Mouse (Mus musculus) liver, embryonic 14.5 days (tissue): Measurements from ENCODE around the gene Oxct2b. TPM values are rescaled to one million over a fixed set of nuclear protein-coding genes. Genes with fewer than 3 reads are reported as not detected.
A peak's percentile ranks its signal among the peaks of the same experiment; 100 is the strongest.
"Not testable (repeated sequence)": the region's sequence is repeated elsewhere in the genome, so short reads cannot be mapped to it uniquely, and the experiment has no call there.

ENCODE experiments used
- ATAC-seq: fragments of 200-750 bp; cut with Nextera tagmentation; 2 replicates; pipeline ENCODE4 v1.8.0; 2017; ENCODE audit warnings: moderate number of reproducible peaks, mild to moderate bottlenecking, moderate library complexity; ENCODE audit not compliant: insufficient read depth
- DNase-seq, 3 experiments: peaks; one replicate each; pipeline ENCODE4 v3.0.0-alpha.2; 2012 to 2013; ENCODE audit warnings: low read depth in 3 of 3, low spot score in 3 of 3
- H3K27ac ChIP-seq: fragments of 300-500 bp; sonication (generic); 2 replicates; pipeline ENCODE4 v1.5.1; 2014; ENCODE audit warnings: moderate library complexity, mild to moderate bottlenecking, control low read depth, inconsistent platforms
- H3K27me3 ChIP-seq: fragments of 300-500 bp; sonication (generic); 2 replicates; pipeline ENCODE4 v1.6.1; 2014; ENCODE audit warnings: mild to moderate bottlenecking, low read length, moderate library complexity; ENCODE audit not compliant: control insufficient read depth, insufficient read depth
- H3K36me3 ChIP-seq: fragments of 300-500 bp; sonication (generic); replicated peaks from 2 replicates; pipeline ENCODE4 v1.6.1; 2014; ENCODE audit warnings: low read depth; ENCODE audit not compliant: control insufficient read depth, insufficient read depth
- H3K4me1 ChIP-seq, 2 experiments: fragments of 200-500 bp in 1 of 2; fragments of 300-500 bp in 1 of 2; sonication (generic) in 1 of 2; replicated peaks; 2 replicates each; pipeline ENCODE4 v1.6.1; 2012 to 2014; ENCODE audit warnings: antibody characterized with exemption in 1 of 2, inconsistent platforms in 1 of 2, low read length in 1 of 2; ENCODE audit not compliant: control insufficient read depth in 2 of 2, insufficient read depth in 2 of 2
- H3K4me2 ChIP-seq: fragments of 300-500 bp; sonication (generic); 2 replicates; pipeline ENCODE4 v1.6.1; 2014; ENCODE audit warnings: low read depth, mild to moderate bottlenecking, control low read depth, moderate library complexity
- H3K4me3 ChIP-seq, 2 experiments: fragments of 200-500 bp in 1 of 2; fragments of 300-500 bp in 1 of 2; sonication (generic) in 1 of 2; 2 replicates each; pipeline ENCODE4 v1.5.1; 2012 to 2014; ENCODE audit warnings: low read depth in 2 of 2, low read length in 2 of 2, mild to moderate bottlenecking in 2 of 2, control low read depth in 1 of 2, inconsistent platforms in 1 of 2, moderate library complexity in 1 of 2; ENCODE audit not compliant: insufficient read depth in 1 of 2
- H3K9ac ChIP-seq: fragments of 300-500 bp; sonication (generic); replicated peaks from 2 replicates; pipeline ENCODE4 v1.6.1; 2014; ENCODE audit warnings: mild to moderate bottlenecking, control low read depth, moderate library complexity
- H3K9me3 ChIP-seq: fragments of 300-500 bp; sonication (generic); 2 replicates; pipeline ENCODE4 v1.6.1; 2016; ENCODE audit warnings: low read length, mixed read lengths; ENCODE audit not compliant: control insufficient read depth
- CTCF ChIP-seq: IDR thresholded peaks from 2 replicates; pipeline ENCODE4 v1.5.1; 2016; ENCODE audit warnings: antibody characterized with exemption, low read depth, control low read depth
- EP300 ChIP-seq: IDR thresholded peaks from 2 replicates; pipeline ENCODE4 v1.6.1; 2016; ENCODE audit warnings: antibody characterized with exemption, low read depth
- WGBS: fragments of 180-500 bp; shearing (Covaris S2); extraction: QIAGEN DNeasy Blood & Tissue Kit; methylation state at CpG from one replicate; pipeline ENCODE4 v1.1.7; 2014; ENCODE audit not compliant: insufficient replicate concordance; 5-methylcytosine and 5-hydroxymethylcytosine counted together
- polyA plus RNA-seq, 2 experiments: library from polyadenylated mRNA; depleted of rRNA in 1 of 2; stranded (reverse) in 1 of 2; unstranded in 1 of 2; fragments of >200 nt; fragmentation: Nextera tagmentation in 1 of 2; extraction: Ambion mirVana in 1 of 2; gene quantifications; 2 replicates each; pipeline versions ENCODE4 v1.2.1 to v1.2.3; 2012 to 2014

The Oxct2b gene
- polyA plus RNA-seq, 2 experiments = not detected

- no peak overlapping the region for H3K4me2 ChIP-seq
- H3K27ac ChIP-seq = no peak overlapping the region
- no peaks in the 10 kb centered on the region for H3K9me3 ChIP-seq
- peaks cover 0 to 3% of the 10 kb centered on the region in 2 experiments; a peak in 1 of 4 replicates for H3K4me1 ChIP-seq
- WGBS = 54% methylated on average over 5 of the region's 5 CpGs
- TF ChIP-seq EP300 = no peak
- no peak for TF ChIP-seq CTCF
- no peak overlapping the region for H3K4me3 ChIP-seq
- no peaks in the 10 kb centered on the region for H3K36me3 ChIP-seq
- H3K9ac ChIP-seq = no peak overlapping the region
- DNase-seq (no peak), ATAC-seq (no peak)
- H3K27me3 ChIP-seq = no peaks in the 10 kb centered on the region
Observed at GRCm38 (mm10) chr4:123092621-123093020, 23.4 kb upstream of the Oxct2b start.

GRCm38 (mm10) chr4:123093064-123093776, 22.8 kb upstream of the Oxct2b start:
- no peak overlapping the region for H3K27ac ChIP-seq
- no peaks in the 10 kb centered on the region for H3K9me3 ChIP-seq
- H3K36me3 ChIP-seq = no peaks in the 10 kb centered on the region
- H3K9ac ChIP-seq = no peak overlapping the region
- H3K4me3 ChIP-seq = no peak overlapping the region
- DNase-seq = no peak
- H3K4me2 ChIP-seq = no peak overlapping the region
- TF ChIP-seq CTCF = no peak
- TF ChIP-seq EP300 = no peak
- 40% methylated on average over 17 of the region's 17 CpGs for WGBS
- peak; percentile 66 for ATAC-seq
- H3K4me1 ChIP-seq = peaks cover 0 to 3% of the 10 kb centered on the region in 2 experiments; a peak in 1 of 4 replicates
- H3K27me3 ChIP-seq = no peaks in the 10 kb centered on the region

GRCm38 (mm10) chr4:123093869-123094268, 22.2 kb upstream of the Oxct2b start:
- Histone ChIP-seq H3K27me3 (no peaks in the 10 kb centered on the region), H3K4me2 (no peak overlapping the region), H3K9me3 (no peaks in the 10 kb centered on the region), H3K4me3 (no peak overlapping the region), H3K27ac (no peak overlapping the region), H3K9ac (no peak overlapping the region), H3K36me3 (no peaks in the 10 kb centered on the region), H3K4me1 (peaks cover 0 to 3% of the 10 kb centered on the region in 2 experiments; a peak in 1 of 4 replicates)
- no peak for TF ChIP-seq CTCF
- TF ChIP-seq EP300 = no peak
- ATAC-seq = no peak
- no peak for DNase-seq
- WGBS = 48% methylated on average over 8 of the region's 9 CpGs

GRCm38 (mm10) chr4:123104651-123105450, 11.2 kb upstream of the Oxct2b start, which contains the start of gene Bmp8b:
Bmp8b (plus strand) TSS chr4:123105165.
- Histone ChIP-seq H3K4me2 (peak within 1 kb of the TSS; percentile 32), H3K36me3 (no peaks in the 10 kb centered on the region), H3K4me1 (no peaks in the 10 kb centered on the region), H3K4me3 (peak within 1 kb of the TSS in 1 of 2 experiments; percentile 18; a peak in 3 of 4 replicates), H3K9me3 (no peaks in the 10 kb centered on the region), H3K27ac (no peak within 1 kb of the TSS), H3K9ac (no peak within 1 kb of the TSS), H3K27me3 (peaks cover 20% of the 10 kb centered on the region)
- WGBS = 8% methylated on average over 75 of the region's 75 CpGs
- DNase-seq (no peak), ATAC-seq (0 out of 2 replicates have a peak, but pooled peaks have one; percentile 28)
- no peak for TF ChIP-seq EP300
- TF ChIP-seq CTCF = no peak

- peaks cover 20% of the 10 kb centered on the region for H3K27me3 ChIP-seq
- no peak overlapping the region for H3K9ac ChIP-seq
- DNase-seq (no peak), ATAC-seq (0 out of 2 replicates have a peak, but pooled peaks have one; percentile 15)
- TF ChIP-seq CTCF (no peak), EP300 (no peak)
- H3K9me3 ChIP-seq = no peaks in the 10 kb centered on the region
- H3K36me3 ChIP-seq = no peaks in the 10 kb centered on the region
- H3K4me2 ChIP-seq = peak overlapping the region; percentile 32
- H3K4me1 ChIP-seq = no peaks in the 10 kb centered on the region
- no peak overlapping the region for H3K27ac ChIP-seq
- WGBS = 24% methylated on average over 24 of the region's 24 CpGs
- peak overlapping the region in 1 of 2 experiments; percentile 18; a peak in 1 of 4 replicates for H3K4me3 ChIP-seq
Observed at GRCm38 (mm10) chr4:123105451-123105790, 10.6 kb upstream of the Oxct2b start.

- not testable (repeated sequence) for H3K4me1 ChIP-seq, H3K36me3 ChIP-seq, H3K9me3 ChIP-seq, ATAC-seq, H3K9ac ChIP-seq, H3K27ac ChIP-seq, H3K4me2 ChIP-seq, H3K4me3 ChIP-seq, DNase-seq
- 48% methylated on average over 6 of the region's 7 CpGs for WGBS
- peaks cover 20% of the 10 kb centered on the region for H3K27me3 ChIP-seq
Observed at GRCm38 (mm10) chr4:123105929-123106328, 10.1 kb upstream of the Oxct2b start.
